Mouse (Mus musculus) liver, embryonic 14.5 days (tissue): ENCODE results near the gene Fgfr2. TPM values are rescaled to one million over a fixed set of nuclear protein-coding genes. Genes with fewer than 3 reads are reported as not detected.

Experiments
- ATAC-seq: fragments of 200-750 bp; cut with Nextera tagmentation; 2 replicates; pipeline ENCODE4 v1.8.0; 2017; ENCODE audit warnings: moderate number of reproducible peaks, mild to moderate bottlenecking, moderate library complexity; ENCODE audit not compliant: insufficient read depth
- DNase-seq, 3 experiments: peaks; one replicate each; pipeline ENCODE4 v3.0.0-alpha.2; 2012 to 2013; ENCODE audit warnings: low read depth in 3 of 3, low spot score in 3 of 3
- H3K27ac ChIP-seq: fragments of 300-500 bp; sonication (generic); 2 replicates; pipeline ENCODE4 v1.5.1; 2014; ENCODE audit warnings: moderate library complexity, mild to moderate bottlenecking, control low read depth, inconsistent platforms
- H3K27me3 ChIP-seq: fragments of 300-500 bp; sonication (generic); 2 replicates; pipeline ENCODE4 v1.6.1; 2014; ENCODE audit warnings: mild to moderate bottlenecking, low read length, moderate library complexity; ENCODE audit not compliant: control insufficient read depth, insufficient read depth
- H3K36me3 ChIP-seq: fragments of 300-500 bp; sonication (generic); replicated peaks from 2 replicates; pipeline ENCODE4 v1.6.1; 2014; ENCODE audit warnings: low read depth; ENCODE audit not compliant: control insufficient read depth, insufficient read depth
- H3K4me1 ChIP-seq, 2 experiments: fragments of 200-500 bp in 1 of 2; fragments of 300-500 bp in 1 of 2; sonication (generic) in 1 of 2; replicated peaks; 2 replicates each; pipeline ENCODE4 v1.6.1; 2012 to 2014; ENCODE audit warnings: antibody characterized with exemption in 1 of 2, inconsistent platforms in 1 of 2, low read length in 1 of 2; ENCODE audit not compliant: control insufficient read depth in 2 of 2, insufficient read depth in 2 of 2
- H3K4me2 ChIP-seq: fragments of 300-500 bp; sonication (generic); 2 replicates; pipeline ENCODE4 v1.6.1; 2014; ENCODE audit warnings: low read depth, mild to moderate bottlenecking, control low read depth, moderate library complexity
- H3K4me3 ChIP-seq, 2 experiments: fragments of 200-500 bp in 1 of 2; fragments of 300-500 bp in 1 of 2; sonication (generic) in 1 of 2; 2 replicates each; pipeline ENCODE4 v1.5.1; 2012 to 2014; ENCODE audit warnings: low read depth in 2 of 2, low read length in 2 of 2, mild to moderate bottlenecking in 2 of 2, control low read depth in 1 of 2, inconsistent platforms in 1 of 2, moderate library complexity in 1 of 2; ENCODE audit not compliant: insufficient read depth in 1 of 2
- H3K9ac ChIP-seq: fragments of 300-500 bp; sonication (generic); replicated peaks from 2 replicates; pipeline ENCODE4 v1.6.1; 2014; ENCODE audit warnings: mild to moderate bottlenecking, control low read depth, moderate library complexity
- H3K9me3 ChIP-seq: fragments of 300-500 bp; sonication (generic); 2 replicates; pipeline ENCODE4 v1.6.1; 2016; ENCODE audit warnings: low read length, mixed read lengths; ENCODE audit not compliant: control insufficient read depth
- CTCF ChIP-seq: IDR thresholded peaks from 2 replicates; pipeline ENCODE4 v1.5.1; 2016; ENCODE audit warnings: antibody characterized with exemption, low read depth, control low read depth
- EP300 ChIP-seq: IDR thresholded peaks from 2 replicates; pipeline ENCODE4 v1.6.1; 2016; ENCODE audit warnings: antibody characterized with exemption, low read depth
- WGBS: fragments of 180-500 bp; shearing (Covaris S2); extraction: QIAGEN DNeasy Blood & Tissue Kit; methylation state at CpG from one replicate; pipeline ENCODE4 v1.1.7; 2014; ENCODE audit not compliant: insufficient replicate concordance; 5-methylcytosine and 5-hydroxymethylcytosine counted together
- polyA plus RNA-seq, 2 experiments: library from polyadenylated mRNA; depleted of rRNA in 1 of 2; stranded (reverse) in 1 of 2; unstranded in 1 of 2; fragments of >200 nt; fragmentation: Nextera tagmentation in 1 of 2; extraction: Ambion mirVana in 1 of 2; gene quantifications; 2 replicates each; pipeline versions ENCODE4 v1.2.1 to v1.2.3; 2012 to 2014

The Fgfr2 gene
- polyA plus RNA-seq, 2 experiments, result 7.9 to 8.8 TPM

- ATAC-seq (no peak), DNase-seq (no peak)
- H3K4me1 ChIP-seq, result no peaks in the 10 kb centered on the region
- no peak overlapping the region for H3K4me3 ChIP-seq
- no peaks in the 10 kb centered on the region for H3K27me3 ChIP-seq
- no peak overlapping the region for H3K9ac ChIP-seq
- WGBS, result 55% methylated on average over 6 of the region's 6 CpGs
- no peaks in the 10 kb centered on the region for H3K9me3 ChIP-seq
- TF ChIP-seq CTCF (no peak), EP300 (no peak)
- H3K4me2 ChIP-seq, result no peak overlapping the region
- H3K36me3 ChIP-seq, result no peaks in the 10 kb centered on the region
- H3K27ac ChIP-seq, result no peak overlapping the region
Measured at GRCm38 (mm10) chr7:130732908-130733307, 2390.2 kb downstream of the Fgfr2 start.

- peaks cover 0 to 6% of the 10 kb centered on the region in 2 experiments; a peak in 2 of 4 replicates for H3K4me1 ChIP-seq
- no peak for ATAC-seq
- no peak overlapping the region for H3K4me3 ChIP-seq
- no peaks in the 10 kb centered on the region for H3K36me3 ChIP-seq
- no peak for DNase-seq
- 67% methylated on average over 7 of the region's 7 CpGs for WGBS
- no peaks in the 10 kb centered on the region for H3K9me3 ChIP-seq
- H3K4me2 ChIP-seq, result no peak overlapping the region
- H3K9ac ChIP-seq, result no peak overlapping the region
- TF ChIP-seq EP300, result no peak
- no peak for TF ChIP-seq CTCF
- H3K27me3 ChIP-seq, result no peaks in the 10 kb centered on the region
- H3K27ac ChIP-seq, result no peak overlapping the region
Measured at GRCm38 (mm10) chr7:130731792-130732191, 2391.4 kb downstream of the Fgfr2 start.

- Histone ChIP-seq H3K27ac (no peak overlapping the region), H3K9ac (no peak overlapping the region), H3K4me3 (no peak overlapping the region), H3K27me3 (no peaks in the 10 kb centered on the region), H3K4me2 (no peak overlapping the region), H3K4me1 (peaks cover 0 to 8% of the 10 kb centered on the region in 2 experiments; a peak in 2 of 4 replicates), H3K9me3 (no peaks in the 10 kb centered on the region), H3K36me3 (no peaks in the 10 kb centered on the region)
- DNase-seq (no peak), ATAC-seq (no peak)
- 59% methylated on average over 4 of the region's 4 CpGs for WGBS
- TF ChIP-seq CTCF (no peak), EP300 (no peak)
Measured at GRCm38 (mm10) chr7:130727560-130727959, 2395.6 kb downstream of the Fgfr2 start.

GRCm38 (mm10) chr7:130726724-130727422, 2396.3 kb downstream of the Fgfr2 start:
- ATAC-seq (no peak), DNase-seq (no peak)
- Histone ChIP-seq H3K36me3 (no peaks in the 10 kb centered on the region), H3K4me3 (no peak overlapping the region), H3K27me3 (no peaks in the 10 kb centered on the region), H3K9ac (no peak overlapping the region), H3K4me2 (no peak overlapping the region), H3K4me1 (peaks cover 0 to 8% of the 10 kb centered on the region in 2 experiments; a peak in 2 of 4 replicates), H3K27ac (no peak overlapping the region), H3K9me3 (no peaks in the 10 kb centered on the region)
- WGBS, result 38% methylated on average over 8 of the region's 8 CpGs
- no peak for TF ChIP-seq EP300
- no peak for TF ChIP-seq CTCF

GRCm38 (mm10) chr7:130726185-130726584, 2397.0 kb downstream of the Fgfr2 start:
- DNase-seq, result no peak
- no peaks in the 10 kb centered on the region for H3K9me3 ChIP-seq
- no peak for ATAC-seq
- H3K9ac ChIP-seq, result no peak overlapping the region
- H3K4me2 ChIP-seq, result no peak overlapping the region
- peaks cover 0 to 8% of the 10 kb centered on the region in 2 experiments; a peak in 2 of 4 replicates for H3K4me1 ChIP-seq
- no peaks in the 10 kb centered on the region for H3K27me3 ChIP-seq
- TF ChIP-seq EP300, result no peak
- H3K36me3 ChIP-seq, result no peaks in the 10 kb centered on the region
- WGBS, result 31% methylated on average over 3 of the region's 3 CpGs
- H3K27ac ChIP-seq, result no peak overlapping the region
- no peak overlapping the region for H3K4me3 ChIP-seq
